Mouse (Mus musculus) CD8-positive naive resting alpha-beta T cell, adult 2 months (primary cell): Measurements from ENCODE around the gene F2rl1.

Experiments
- DNase-seq, 2 experiments: peaks; one replicate each; pipeline ENCODE4 v3.0.0; 2022; ENCODE audit warnings: low read depth in 2 of 2, low spot score in 2 of 2

F2rl1 gene

GRCm38 (mm10) chr13:95524674-95525491 lies at the start of gene F2rl1:
Gene F2rl1 (minus strand): TSS chr13:95525227.
- peak; percentile 18 to 29 for DNase-seq

- DNase-seq: no peak
Measured at GRCm38 (mm10) chr13:95570877-95571276, 45.9 kb upstream of the F2rl1 start.

GRCm38 (mm10) chr13:95569326-95569725 lies 44.3 kb upstream of the F2rl1 start:
- DNase-seq: no peak

DNA sequence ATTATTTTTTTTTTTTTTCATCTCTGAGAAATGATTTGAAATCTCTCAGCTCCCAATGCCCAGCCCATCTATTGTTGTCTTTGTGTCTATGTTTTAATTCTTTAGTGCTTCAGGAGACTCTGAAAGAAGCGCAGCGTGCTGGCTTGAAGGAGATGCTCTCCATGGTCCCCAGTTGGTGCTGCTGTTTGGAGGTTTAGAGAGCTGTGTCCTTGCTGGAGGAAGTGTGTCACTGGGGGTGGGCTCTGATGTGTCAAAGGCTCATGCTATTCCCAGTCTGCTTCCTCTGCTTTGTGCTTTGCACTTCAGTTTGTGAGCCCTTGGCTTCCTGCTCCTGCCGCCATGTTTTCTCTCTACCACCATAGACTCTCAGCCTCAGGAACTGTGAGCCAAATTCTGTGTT lies 43.3 kb upstream of the F2rl1 start:
- DNase-seq: no peak

- DNase-seq: no peak
Measured at GRCm38 (mm10) chr13:95566841-95567551, 42.0 kb upstream of the F2rl1 start.

DNA sequence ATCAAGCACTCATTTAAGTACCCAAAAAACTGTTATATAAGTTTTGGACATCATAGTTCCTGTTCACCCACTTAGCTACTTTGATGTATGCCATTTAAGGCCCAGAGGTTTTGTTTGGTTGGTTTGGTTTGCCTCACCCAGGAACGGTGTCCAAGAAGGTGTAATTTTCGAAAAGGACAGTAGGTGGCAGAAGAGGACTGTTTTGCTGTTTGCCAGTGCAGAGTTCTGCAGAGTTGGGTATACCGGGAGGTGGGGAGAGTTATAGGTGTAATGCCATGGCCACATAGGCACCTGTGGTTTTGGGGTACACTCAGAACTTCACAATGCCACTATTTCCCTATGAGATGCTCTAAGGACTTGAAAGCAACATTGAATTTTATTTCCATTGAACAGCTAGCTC lies 38.7 kb upstream of the F2rl1 start:
- peak; percentile 83 to 84 for DNase-seq

- no peak for DNase-seq
Measured at GRCm38 (mm10) chr13:95563066-95563610, 38.1 kb upstream of the F2rl1 start.

DNA sequence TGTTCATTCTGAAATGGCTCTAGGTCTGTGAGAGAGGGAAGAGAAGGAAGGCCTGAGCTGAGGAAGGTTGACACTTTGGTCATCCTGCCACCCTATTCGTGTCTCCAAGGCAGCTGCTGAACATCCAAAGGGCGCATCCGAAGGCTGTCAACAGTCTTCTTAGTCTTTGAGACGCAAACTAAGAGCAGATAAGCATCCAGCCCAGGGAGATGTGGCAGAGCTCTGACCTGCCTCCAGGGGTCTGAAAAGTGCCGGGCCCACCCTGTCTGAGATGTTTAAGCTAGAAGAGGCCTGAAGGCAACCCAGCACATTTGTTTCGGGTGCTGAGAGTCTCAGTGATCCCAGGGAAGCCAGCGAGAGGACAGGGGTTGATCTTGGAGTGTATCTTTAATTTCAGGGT lies 32.3 kb upstream of the F2rl1 start:
- no peak for DNase-seq

- no peak for DNase-seq
Measured at GRCm38 (mm10) chr13:95553885-95554492, 29.0 kb upstream of the F2rl1 start.

GRCm38 (mm10) chr13:95550636-95551370 lies 25.8 kb upstream of the F2rl1 start:
- DNase-seq: no peak

GRCm38 (mm10) chr13:95549421-95549820 lies 24.4 kb upstream of the F2rl1 start:
- DNase-seq: no peak

GRCm38 (mm10) chr13:95548856-95549255 lies 23.8 kb upstream of the F2rl1 start:
- no peak for DNase-seq

GRCm38 (mm10) chr13:95548291-95548789 lies 23.3 kb upstream of the F2rl1 start:
- no peak for DNase-seq

GRCm38 (mm10) chr13:95547090-95547611 lies 22.1 kb upstream of the F2rl1 start:
- no peak for DNase-seq

- no peak for DNase-seq
Measured at GRCm38 (mm10) chr13:95546251-95546650, 21.2 kb upstream of the F2rl1 start.

DNA sequence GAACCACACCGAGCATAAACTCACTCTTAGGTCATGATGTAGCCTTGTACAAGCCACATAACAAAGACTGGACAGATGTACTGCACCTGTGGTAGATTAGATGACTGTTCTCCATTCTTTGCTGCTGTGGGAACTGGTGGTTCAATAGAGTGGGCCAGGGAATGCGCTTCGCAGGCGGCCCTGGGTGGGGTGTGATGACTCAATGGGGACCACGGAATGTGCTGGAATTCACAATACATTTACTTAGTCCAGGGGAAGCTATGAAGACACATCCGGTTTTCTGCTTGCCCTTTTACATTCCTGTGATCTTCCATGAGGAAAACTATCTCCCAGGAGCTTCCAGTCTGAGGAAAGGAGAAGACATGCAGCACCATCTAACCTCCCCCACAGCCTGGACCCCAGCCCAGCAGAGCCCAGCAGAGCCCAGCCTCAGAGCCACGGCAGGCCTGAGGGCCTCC lies 20.7 kb upstream of the F2rl1 start:
- DNase-seq: no peak

- no peak for DNase-seq
Measured at GRCm38 (mm10) chr13:95538021-95538420, 13.0 kb upstream of the F2rl1 start.

DNA sequence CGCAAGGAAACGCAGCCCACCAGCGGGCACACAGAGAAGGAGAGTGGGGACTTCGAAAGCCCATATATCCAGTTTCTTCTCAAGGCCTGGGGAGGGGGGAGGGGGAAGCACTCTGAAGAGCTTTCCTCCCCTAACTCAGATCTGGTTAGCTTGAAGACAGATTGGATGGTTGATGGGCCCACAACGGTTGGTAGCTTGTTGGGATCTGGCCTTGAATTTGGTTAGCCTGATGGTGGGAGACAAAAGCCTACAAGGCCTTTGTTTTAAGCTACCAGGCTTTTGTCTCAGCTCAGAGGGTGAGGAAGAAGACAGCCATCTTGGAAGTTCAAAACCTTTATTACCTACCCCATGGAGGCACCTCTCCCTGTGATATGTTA lies 11.1 kb upstream of the F2rl1 start:
- DNase-seq: no peak

GRCm38 (mm10) chr13:95535461-95536116 lies 10.6 kb upstream of the F2rl1 start:
- DNase-seq: no peak

DNA sequence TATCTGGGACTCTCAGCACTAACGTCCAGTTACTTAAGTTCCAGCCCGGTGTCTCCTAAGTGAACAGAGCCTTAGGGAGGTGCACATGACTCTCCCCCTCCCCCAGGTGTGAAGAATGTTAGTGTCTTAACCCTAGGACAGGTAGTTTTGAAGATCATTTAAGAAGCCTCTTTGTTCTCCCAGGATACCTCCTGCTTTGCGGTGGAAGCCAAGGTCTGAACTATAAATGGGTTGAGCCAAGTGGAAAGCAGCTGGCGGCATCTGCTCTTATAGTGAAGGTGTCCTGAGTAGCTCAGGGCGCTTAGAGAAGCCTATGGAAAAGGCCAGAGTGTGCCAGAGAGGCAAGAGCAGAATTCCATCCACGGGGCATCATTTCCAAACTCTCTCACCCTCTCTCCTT lies 10.0 kb upstream of the F2rl1 start:
- no peak for DNase-seq
